10 mouse cellular contexts compared by ENCODE assay signal in genomic region chr2:173595374-173595781, GRCm38 (mm10). TPM values are rescaled to one million over a fixed set of nuclear protein-coding genes. Genes with fewer than 3 reads are reported as not detected.
DNase-seq lines count a peak whose midpoint lies in the region; ATAC-seq and TF ChIP-seq lines count a peak whose summit lies in the region.
"Had no signal": no experiment of that assay in that cellular context is flagged by ENCODE, and none has a peak within 500 bp of the region (broad histone marks: within the 10 kb centered on the region; RNA-seq: fewer than 3 reads in every experiment).

No protein-coding gene starts in this region.

- no peaks in the 10 kb centered on the region for H3K79me2 ChIP-seq in CH12.LX (replicated peaks; ENCODE audit: control insufficient read depth, extremely low read depth, insufficient read depth, poor library complexity, severe bottlenecking)

- ATAC-seq in limb, embryonic 11.5 days (ENCODE audit: insufficient number of reproducible peaks, low FRiP score, low TSS enrichment, low read depth): no peak

- dilution Hi-C loops in CH12.LX (cut with MboI; ENCODE audit: extremely low pct_ligation_motif_present, extremely low pct_unique_long_range_greater_than_20kb, low sequenced_read_pairs): no loop called here

- H3K9ac ChIP-seq in limb, embryonic 11.5 days (ENCODE audit: low read length): no peak overlapping the region
- no peak overlapping the region for H3K9ac ChIP-seq in CH12.LX (ENCODE audit: insufficient read depth, low read depth)
- H3K9ac ChIP-seq: stomach, embryonic 15.5 days had no signal

- no peak overlapping the region for H3K4me3 ChIP-seq in limb, embryonic 11.5 days (ENCODE audit: low read depth, low read length)
- H3K4me3 ChIP-seq in limb, embryonic 10.5 days: no peak overlapping the region
- H3K4me3 ChIP-seq in CH12.LX (replicated peaks in 1 of 3; ENCODE audit: low read depth in 2 of 3, low read length in 2 of 3, poor library complexity in 1 of 3): no peak overlapping the region
- H3K4me3 ChIP-seq: myocyte; stomach, embryonic 15.5 days had no signal

- no peak for TF ChIP-seq POLR2A in CH12.LX (IDR thresholded peaks at IDR 0.05; ENCODE audit: low read depth, low read length)

- no peak overlapping the region for H3K27ac ChIP-seq in limb, embryonic 11.5 days (replicated peaks; ENCODE audit: low read depth, low read length)
- H3K27ac ChIP-seq in limb, embryonic 10.5 days: no peak overlapping the region
- no peak overlapping the region for H3K27ac ChIP-seq in CH12.LX (ENCODE audit: insufficient read depth, low read depth)
- H3K27ac ChIP-seq: stomach, embryonic 15.5 days had no signal

- H3K4me1 ChIP-seq in limb, embryonic 11.5 days (ENCODE audit: control insufficient read depth, insufficient read depth, low read length): no peaks in the 10 kb centered on the region
- H3K4me1 ChIP-seq in limb, embryonic 10.5 days: no peaks in the 10 kb centered on the region
- no peaks in the 10 kb centered on the region for H3K4me1 ChIP-seq in CH12.LX (ENCODE audit: control insufficient read depth in 1 of 2, insufficient read depth in 2 of 2)

- in situ Hi-C loops in CH12.LX (cut with MboI; ENCODE audit: low pct_ligation_motif_present, low pct_unique_long_range_greater_than_20kb, low sequenced_read_pairs): no loop called here

- peak; percentile 12 for TF ChIP-seq RAD21 in CH12.LX (IDR thresholded peaks at IDR 0.05; ENCODE audit: low read depth, low read length)

- no peaks in the 10 kb centered on the region; the same call in 1 of the 2 replicates for H3K36me3 ChIP-seq in limb, embryonic 11.5 days (ENCODE audit: control insufficient read depth, insufficient read depth, low read length)
- peaks cover 29% of the 10 kb centered on the region for H3K36me3 ChIP-seq in limb, embryonic 10.5 days
- H3K36me3 ChIP-seq in CH12.LX (replicated peaks in 1 of 2; ENCODE audit: control insufficient read depth in 1 of 2, insufficient read depth in 1 of 2, low read length in 1 of 2): peaks cover 0 to 35% of the 10 kb centered on the region in 2 experiments
- H3K36me3 ChIP-seq: stomach, embryonic 15.5 days had no signal

- H3K27me3 ChIP-seq in limb, embryonic 11.5 days (ENCODE audit: control insufficient read depth, insufficient read depth, low read length): no peaks in the 10 kb centered on the region
- H3K27me3 ChIP-seq in limb, embryonic 10.5 days (ENCODE audit: low read depth, poor library complexity, severe bottlenecking): no peaks in the 10 kb centered on the region
- no peaks in the 10 kb centered on the region for H3K27me3 ChIP-seq in CH12.LX (replicated peaks)
- H3K27me3 ChIP-seq: stomach, embryonic 15.5 days had no signal

- no peaks in the 10 kb centered on the region for H3K9me3 ChIP-seq in limb, embryonic 11.5 days (ENCODE audit: control insufficient read depth, low read length)
- H3K9me3 ChIP-seq in limb, embryonic 10.5 days (replicated peaks): no peaks in the 10 kb centered on the region
- H3K9me3 ChIP-seq in CH12.LX (replicated peaks; ENCODE audit: low read length): no peaks in the 10 kb centered on the region
- H3K9me3 ChIP-seq: stomach, embryonic 15.5 days had no signal

- DNase-seq in limb, embryonic 11.5 days (ENCODE audit: low spot score): peak; percentile 29
- no peak for DNase-seq in limb, embryonic 10.5 days (ENCODE audit: low spot score)
- DNase-seq in CH12.LX (ENCODE audit: extremely low read depth) (peak; percentile 28), ZHBTc4 (ENCODE audit: low read depth, low spot score) (peak; percentile 75)
- peak; percentile 36 for DNase-seq in retina, postnatal 1 day
- DNase-seq in layer of hippocampus, adult 8-10 months (ENCODE audit: low spot score in 2 of 2): no peak
- no peak for DNase-seq in right cerebral cortex, postnatal 14 days

- WGBS in limb, embryonic 11.5 days: 58% methylated on average over 10 of the region's 10 CpGs
- 53% methylated on average over 10 of the region's 10 CpGs for WGBS in limb, embryonic 10.5 days

- peak; percentile 39 to 51; a peak in 3 of 4 replicates for TF ChIP-seq CTCF in CH12.LX (conservative IDR thresholded peaks at IDR 0.05 in 1 of 2, IDR thresholded peaks at IDR 0.05 in 1 of 2; ENCODE audit: low read depth in 2 of 2, low read length in 2 of 2)

- H3K4me2 ChIP-seq in limb, embryonic 11.5 days (ENCODE audit: low read depth, severe bottlenecking): no peak overlapping the region
- H3K4me2 ChIP-seq in CH12.LX (ENCODE audit: insufficient read depth, low read depth, poor library complexity, severe bottlenecking): no peak overlapping the region
- H3K4me2 ChIP-seq: stomach, embryonic 15.5 days had no signal

- no peak for TF ChIP-seq EP300 in CH12.LX (IDR thresholded peaks at IDR 0.05; ENCODE audit: low read length)

TF ChIP-seq in CH12.LX, 34 proteins besides CTCF, POLR2A, EP300 and RAD21:
- TF ChIP-seq SMC3 (IDR thresholded peaks at IDR 0.05; ENCODE audit: low read depth, low read length) (peak; percentile 54), ZKSCAN1 (IDR thresholded peaks at IDR 0.05; ENCODE audit: borderline replicate concordance, low read depth, low read length) (peak; percentile 65), KAT2A (IDR thresholded peaks at IDR 0.05; ENCODE audit: insufficient replicate concordance, low read length) (no peak), ELF1 (IDR thresholded peaks at IDR 0.05; ENCODE audit: low read depth, low read length) (no peak)
TF ChIP-seq in CH12.LX: peak in this region for 2.

RNA-seq across cellular contexts. Expression of gene Ankrd60, which starts 17.2 kb away (rescaled TPM):
- not detected in 2 replicates for polyA plus RNA-seq in limb, embryonic 11.5 days (2014; fragmentation: Nextera tagmentation; extraction: Ambion mirVana)
- polyA plus RNA-seq in limb, embryonic 10.5 days (2016; fragmentation: Nextera tagmentation; extraction: Ambion mirVana): not detected in 2 replicates
- total RNA-seq in CH12.LX (2012; rRNA removed): not detected in 2 replicates
- total RNA-seq in CH12.LX (2014; rRNA removed): not detected in 2 replicates
- not detected in 2 replicates for polyA plus RNA-seq in CH12.LX (2012; ENCODE audit: insufficient read length, low read depth)
- total RNA-seq in layer of hippocampus, adult 8-10 months (2022): not detected
- total RNA-seq: heart, adult 18-20 months had no signal
- polyA plus RNA-seq: myocyte; stomach, embryonic 15.5 days had no signal

Comparison
In these comparisons a context has a peak if more than half of its experiments do, and no peak if none do; other contexts are left out.
1. DNase-seq: peak in limb, embryonic 11.5 days (single experiment), CH12.LX (single experiment), ZHBTc4 (single experiment) and retina, postnatal 1 day (single experiment); none in limb, embryonic 10.5 days (single experiment), layer of hippocampus, adult 8-10 months (0 of 2) and right cerebral cortex, postnatal 14 days (single experiment).